12 mouse cellular contexts compared by ENCODE assay signal in the genomic region with DNA sequence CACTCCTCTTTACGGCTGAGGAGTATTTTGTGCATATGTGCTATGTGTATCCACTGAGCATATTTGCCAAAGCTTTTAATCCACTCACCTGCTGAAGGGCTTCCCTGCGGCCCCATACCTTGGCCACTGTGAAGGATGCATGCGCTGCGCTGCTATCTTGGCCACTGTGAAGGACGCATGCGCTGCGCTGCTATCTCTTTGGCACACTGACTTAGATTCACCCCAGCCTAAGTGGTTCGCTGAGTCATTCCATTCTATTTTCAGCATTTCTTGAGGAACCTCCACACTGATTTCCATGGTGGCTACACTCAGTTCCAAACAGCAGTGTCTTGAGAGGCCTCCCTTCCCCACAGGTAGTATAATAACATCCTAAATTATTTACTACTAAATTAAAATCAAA. TPM values are rescaled to one million over a fixed set of nuclear protein-coding genes. Genes with fewer than 3 reads are reported as not detected.
DNase-seq lines count a peak whose midpoint lies in the region; ATAC-seq and TF ChIP-seq lines count a peak whose summit lies in the region.
"Had no signal": no experiment of that assay in that cellular context is flagged by ENCODE, and none has a peak within 500 bp of the region (broad histone marks: within the 10 kb centered on the region; RNA-seq: fewer than 3 reads in every experiment).

No protein-coding gene starts in this region.

- WGBS in liver, postnatal 0 days (ENCODE audit: insufficient replicate concordance) = 50% methylated on average over 8 of the region's 8 CpGs
- whole genome bisulfite sequencing in heart, embryonic 16.5 days = 32% methylated on average over 8 of the region's 8 CpGs
- WGBS in forebrain, embryonic 16.5 days = 96% methylated on average over 8 of the region's 8 CpGs

- no peaks in the 10 kb centered on the region for H3K36me3 ChIP-seq in liver, postnatal 0 days (replicated peaks; ENCODE audit: insufficient read depth, low read length)
- no peaks in the 10 kb centered on the region for H3K36me3 ChIP-seq in heart, embryonic 16.5 days (ENCODE audit: control insufficient read depth, insufficient read depth)
- H3K36me3 ChIP-seq in forebrain, embryonic 16.5 days (ENCODE audit: control insufficient read depth, insufficient read depth) = no peaks in the 10 kb centered on the region
- H3K36me3 ChIP-seq: liver, embryonic 15.5 days had no signal

- H3K4me3 ChIP-seq in liver, postnatal 0 days (ENCODE audit: low read depth, low read length) = no peak overlapping the region
- H3K4me3 ChIP-seq in heart, embryonic 16.5 days (ENCODE audit: low read length) = no peak overlapping the region
- no peak overlapping the region for H3K4me3 ChIP-seq in forebrain, embryonic 16.5 days (replicated peaks; ENCODE audit: low read length)
- H3K4me3 ChIP-seq: liver, embryonic 15.5 days; myocyte had no signal

- TF ChIP-seq EP300 in liver, postnatal 0 days (IDR thresholded peaks at IDR 0.05; ENCODE audit: low read depth) = no peak

- H3K4me1 ChIP-seq in liver, postnatal 0 days (ENCODE audit: insufficient read depth) = peaks cover 4% of the 10 kb centered on the region; the same call in 1 of the 2 replicates
- H3K4me1 ChIP-seq in heart, embryonic 16.5 days (ENCODE audit: control insufficient read depth, insufficient read depth, low read length) = peaks cover 43% of the 10 kb centered on the region
- H3K4me1 ChIP-seq in forebrain, embryonic 16.5 days (replicated peaks; ENCODE audit: control insufficient read depth, insufficient read depth, low read length) = no peaks in the 10 kb centered on the region

- TF ChIP-seq CTCF in liver, postnatal 0 days (IDR thresholded peaks at IDR 0.05; ENCODE audit: low read depth) = no peak

- H3K9ac ChIP-seq in liver, postnatal 0 days (replicated peaks) = no peak overlapping the region
- H3K9ac ChIP-seq in heart, embryonic 16.5 days (ENCODE audit: low read length) = no peak overlapping the region
- no peak overlapping the region for H3K9ac ChIP-seq in forebrain, embryonic 16.5 days (replicated peaks; ENCODE audit: low read depth, low read length)
- H3K9ac ChIP-seq: liver, embryonic 15.5 days had no signal

- H3K9me3 ChIP-seq in liver, postnatal 0 days (ENCODE audit: low read length) = no peaks in the 10 kb centered on the region
- H3K9me3 ChIP-seq in heart, embryonic 16.5 days (replicated peaks; ENCODE audit: control insufficient read depth, low read length) = no peaks in the 10 kb centered on the region
- no peaks in the 10 kb centered on the region for H3K9me3 ChIP-seq in forebrain, embryonic 16.5 days (ENCODE audit: control insufficient read depth, low read length)
- H3K9me3 ChIP-seq: liver, embryonic 15.5 days had no signal

- H3K4me2 ChIP-seq in liver, postnatal 0 days (ENCODE audit: low read depth, low read length) = no peak overlapping the region
- no peak overlapping the region for H3K4me2 ChIP-seq in heart, embryonic 16.5 days (ENCODE audit: low read depth, low read length)
- H3K4me2 ChIP-seq in forebrain, embryonic 16.5 days (ENCODE audit: low read length) = no peak overlapping the region
- H3K4me2 ChIP-seq: liver, embryonic 15.5 days had no signal

- H3K27ac ChIP-seq in liver, postnatal 0 days (ENCODE audit: low read depth) = no peak overlapping the region
- H3K27ac ChIP-seq in heart, embryonic 16.5 days (ENCODE audit: low read length) = no peak overlapping the region
- H3K27ac ChIP-seq in forebrain, embryonic 16.5 days (ENCODE audit: low read length) = no peak overlapping the region
- H3K27ac ChIP-seq: kidney, postnatal 0 days; liver, embryonic 15.5 days had no signal

- ATAC-seq in liver, postnatal 0 days = no peak
- peak; percentile 34; the same call in 1 of the 2 replicates for ATAC-seq in heart, embryonic 16.5 days (replicated peaks; ENCODE audit: extremely low read depth, insufficient read depth, low FRiP score)
- peak; percentile 73; the same call in 1 of the 2 replicates for ATAC-seq in megakaryocyte-erythroid progenitor cell, adult 5-6 weeks (replicated peaks; ENCODE audit: low FRiP score, low TSS enrichment, poor library complexity, severe bottlenecking)
- ATAC-seq in forebrain, embryonic 16.5 days = no peak

- H3K27me3 ChIP-seq in liver, postnatal 0 days (ENCODE audit: insufficient read depth, low read length) = no peaks in the 10 kb centered on the region
- no peaks in the 10 kb centered on the region for H3K27me3 ChIP-seq in heart, embryonic 16.5 days (ENCODE audit: control insufficient read depth, insufficient read depth, low read length)
- H3K27me3 ChIP-seq in forebrain, embryonic 16.5 days (replicated peaks; ENCODE audit: control insufficient read depth, insufficient read depth, low read length) = no peaks in the 10 kb centered on the region
- H3K27me3 ChIP-seq: liver, embryonic 15.5 days had no signal

- DNase-seq in liver = peak; percentile 29
- DNase-seq in liver, postnatal 0 days = no peak
- DNase-seq in adrenal gland, postnatal 36 days = peak; percentile 64 to 65
- no peak for DNase-seq in thymus, postnatal 0 days (ENCODE audit: low spot score)
- DNase-seq in retina, embryonic 14.5 days (ENCODE audit: low spot score) = no peak
- DNase-seq: thymus, postnatal 14 days had no signal

RNA-seq across cellular contexts. Expression of gene Igf2bp2, which starts 42.0 kb away (rescaled TPM):
- polyA plus RNA-seq in liver, postnatal 0 days (2015; fragmentation: Nextera tagmentation; extraction: Ambion mirVana) = 4.9 and 5.2 TPM in 2 replicates
- 10 to 100 TPM in 1 of 2 experiments, 1 to 10 TPM in 1; 7.3 to 10.9 TPM for total RNA-seq in adrenal gland, postnatal 36 days (2021)
- 34.5 and 38.0 TPM in 2 replicates for polyA plus RNA-seq in heart, embryonic 16.5 days (2015; fragmentation: Nextera tagmentation; extraction: Ambion mirVana)
- total RNA-seq in megakaryocyte-erythroid progenitor cell, adult 5-6 weeks (2014; fragmentation: Nextera tagmentation) = 1.5 TPM in 1 of 2 replicates, not detected in the other
- 1.0 and 1.2 TPM in 2 replicates for total RNA-seq in megakaryocyte-erythroid progenitor cell, adult 5-6 weeks (2017)
- polyA plus RNA-seq in forebrain, embryonic 16.5 days (2015; fragmentation: Nextera tagmentation; extraction: Ambion mirVana) = 22.7 and 23.2 TPM in 2 replicates
- polyA plus RNA-seq in thymus, postnatal 0 days (2015; fragmentation: Nextera tagmentation; extraction: Ambion mirVana) = 6.8 and 8.5 TPM in 2 replicates

Comparison
In these comparisons a context has a peak if more than half of its experiments do, and no peak if none do; other contexts are left out.
1. DNase-seq: peak in liver (single experiment) and adrenal gland, postnatal 36 days (2 of 2); none in liver, postnatal 0 days (single experiment), thymus, postnatal 0 days (single experiment) and retina, embryonic 14.5 days (single experiment).
2. ATAC-seq: peak in heart, embryonic 16.5 days (single experiment) and megakaryocyte-erythroid progenitor cell, adult 5-6 weeks (single experiment); none in liver, postnatal 0 days (single experiment) and forebrain, embryonic 16.5 days (single experiment).